Mouse (Mus musculus) heart, embryonic 13.5 days (tissue): ENCODE measurements around the gene Iqschfp. TPM values are rescaled to one million over a fixed set of nuclear protein-coding genes. Genes with fewer than 3 reads are reported as not detected.

Experiments
- ATAC-seq: fragments of 200-750 bp; cut with Nextera tagmentation; 2 replicates; pipeline ENCODE4 v1.8.0; 2017; ENCODE audit warnings: moderate TSS enrichment; ENCODE audit not compliant: insufficient number of reproducible peaks, low FRiP score, low TSS enrichment; ENCODE audit errors: extremely low read depth
- H3K27ac ChIP-seq: fragments of 300-500 bp; sonication (generic); replicated peaks from 2 replicates; pipeline ENCODE4 v1.5.1; 2015; ENCODE audit warnings: moderate library complexity, mild to moderate bottlenecking, inconsistent platforms
- H3K27me3 ChIP-seq: fragments of 300-500 bp; sonication (generic); replicated peaks from 2 replicates; pipeline ENCODE4 v1.6.1; 2015; ENCODE audit warnings: mild to moderate bottlenecking, inconsistent platforms
- H3K36me3 ChIP-seq: fragments of 300-500 bp; sonication (generic); 2 replicates; pipeline ENCODE4 v1.6.1; 2015; ENCODE audit warnings: mild to moderate bottlenecking, inconsistent platforms
- H3K4me1 ChIP-seq: fragments of 300-500 bp; sonication (generic); 2 replicates; pipeline ENCODE4 v1.6.1; 2015; ENCODE audit warnings: inconsistent platforms
- H3K4me2 ChIP-seq: fragments of 300-500 bp; sonication (generic); 2 replicates; pipeline ENCODE4 v1.6.1; 2015; ENCODE audit warnings: inconsistent platforms, mild to moderate bottlenecking, moderate library complexity
- H3K4me3 ChIP-seq: fragments of 300-500 bp; sonication (generic); 2 replicates; pipeline ENCODE4 v1.5.1; 2015; ENCODE audit warnings: moderate library complexity, mild to moderate bottlenecking, inconsistent platforms
- H3K9ac ChIP-seq: fragments of 300-500 bp; sonication (generic); 2 replicates; pipeline ENCODE4 v1.6.1; 2015; ENCODE audit warnings: inconsistent platforms, mild to moderate bottlenecking, moderate library complexity
- H3K9me3 ChIP-seq: fragments of 300-500 bp; sonication (generic); 2 replicates; pipeline ENCODE4 v1.6.1; 2016; ENCODE audit warnings: inconsistent platforms
- WGBS: fragments of 180-500 bp; shearing (Covaris S2); methylation state at CpG from one replicate; pipeline ENCODE4 v1.1.7; 2015; ENCODE audit warnings: mixed read lengths; 5-methylcytosine and 5-hydroxymethylcytosine counted together
- polyA plus RNA-seq: library from polyadenylated mRNA; unstranded; fragments of >200 nt; fragmentation: Nextera tagmentation; extraction: Ambion mirVana; gene quantifications from 2 replicates; pipeline ENCODE4 v1.2.1, GENCODE M21; 2015

Gene Iqschfp
- polyA plus RNA-seq, 1 experiment from 2014 or later: not detected

DNA sequence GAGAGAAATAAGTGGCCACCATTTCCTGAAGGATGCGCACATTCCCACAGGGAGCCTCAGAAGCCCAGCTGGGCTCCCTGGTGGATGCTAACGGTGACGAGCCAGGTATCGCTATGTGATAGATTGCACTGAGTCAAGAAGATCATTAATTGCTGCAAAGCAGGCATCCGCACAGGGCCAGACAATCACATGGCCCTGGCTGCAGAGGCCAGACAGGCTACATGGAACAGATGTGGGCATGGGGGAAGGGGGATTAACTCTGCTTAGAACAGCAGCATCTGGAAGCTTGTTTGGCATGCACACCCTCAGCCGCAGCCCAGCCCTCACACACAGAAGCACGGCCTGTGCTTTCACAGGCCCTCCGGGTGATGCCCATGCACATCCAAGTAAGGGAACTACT, 698.4 kb downstream of the Iqschfp start:
- no peak overlapping the region for H3K27ac ChIP-seq
- WGBS: 73% methylated on average over 8 of the region's 8 CpGs
- H3K27me3 ChIP-seq: no peaks in the 10 kb centered on the region
- H3K9ac ChIP-seq: no peak overlapping the region
- H3K4me3 ChIP-seq: no peak overlapping the region
- no peaks in the 10 kb centered on the region for H3K36me3 ChIP-seq
- H3K9me3 ChIP-seq: no peaks in the 10 kb centered on the region
- no peak for ATAC-seq
- peaks cover 76% of the 10 kb centered on the region for H3K4me1 ChIP-seq
- no peak overlapping the region for H3K4me2 ChIP-seq

DNA sequence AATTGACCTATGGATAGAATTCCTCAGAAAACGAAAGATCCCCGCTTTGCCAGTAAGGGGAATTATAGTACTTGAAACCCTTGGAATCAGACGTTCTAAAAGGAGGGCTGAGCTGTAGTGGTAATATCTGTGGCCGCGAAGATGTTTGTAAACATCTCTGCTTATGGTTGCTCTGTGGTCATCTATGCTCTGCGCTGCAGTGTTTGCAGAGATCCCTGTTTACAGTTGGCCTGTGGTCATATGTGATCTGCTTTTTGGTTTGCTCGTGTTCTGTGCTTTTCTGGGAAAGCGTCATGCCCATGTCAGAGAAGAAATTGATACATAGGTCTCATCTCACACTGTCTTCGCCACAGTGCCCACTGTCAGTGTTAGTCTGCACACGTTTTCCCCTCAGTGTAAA, 700.5 kb downstream of the Iqschfp start:
- H3K4me3 ChIP-seq: no peak overlapping the region
- H3K4me2 ChIP-seq: no peak overlapping the region
- no peaks in the 10 kb centered on the region for H3K9me3 ChIP-seq
- 86% methylated on average over 10 of the region's 10 CpGs for WGBS
- H3K9ac ChIP-seq: no peak overlapping the region
- no peaks in the 10 kb centered on the region for H3K27me3 ChIP-seq
- H3K27ac ChIP-seq: no peak overlapping the region
- no peak for ATAC-seq
- H3K36me3 ChIP-seq: peaks cover 16% of the 10 kb centered on the region
- H3K4me1 ChIP-seq: peaks cover 59% of the 10 kb centered on the region

DNA sequence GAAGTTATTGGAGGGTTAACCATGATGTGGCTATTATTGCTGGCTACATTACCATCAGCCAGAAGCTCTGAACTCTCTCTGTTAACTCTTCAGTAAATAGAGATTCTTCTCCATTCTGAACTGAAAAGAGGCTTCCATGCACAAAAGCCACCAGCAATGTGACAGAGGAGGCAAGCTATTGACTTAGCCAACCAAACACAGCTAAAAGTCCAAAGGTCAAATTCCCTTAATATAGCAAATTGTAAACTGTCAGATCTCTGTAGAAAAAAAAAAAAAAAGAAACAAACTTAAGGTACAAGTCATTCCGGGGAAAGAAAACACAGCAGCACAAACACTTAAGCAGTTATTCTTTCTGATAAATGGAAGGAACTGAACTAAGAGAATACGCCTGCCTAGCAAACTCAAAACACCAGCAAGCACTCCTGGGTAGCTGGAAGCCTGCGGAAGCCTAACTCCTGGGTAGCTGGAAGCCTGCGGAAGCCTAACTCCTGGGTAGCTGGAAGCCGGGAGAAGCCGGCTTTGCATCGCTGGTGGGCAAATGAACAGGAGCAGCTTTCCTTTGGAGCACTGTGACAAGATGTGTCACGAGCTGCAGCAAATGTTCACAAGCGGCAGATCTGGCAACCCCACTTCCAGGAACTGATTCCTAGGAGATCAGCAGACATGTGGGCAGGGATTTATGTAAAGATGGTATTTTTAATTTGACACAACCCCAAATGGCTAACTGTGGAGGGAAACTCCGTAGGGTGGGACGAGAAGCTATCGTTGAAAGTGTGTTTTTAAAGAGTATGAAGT, 701.2 kb downstream of the Iqschfp start:
- ATAC-seq: no peak
- no peak overlapping the region for H3K4me2 ChIP-seq
- no peak overlapping the region for H3K27ac ChIP-seq
- no peaks in the 10 kb centered on the region for H3K9me3 ChIP-seq
- no peaks in the 10 kb centered on the region for H3K27me3 ChIP-seq
- 74% methylated on average over 12 of the region's 12 CpGs for WGBS
- H3K4me1 ChIP-seq: peaks cover 53% of the 10 kb centered on the region
- H3K36me3 ChIP-seq: peaks cover 18% of the 10 kb centered on the region
- H3K9ac ChIP-seq: no peak overlapping the region
- H3K4me3 ChIP-seq: no peak overlapping the region

DNA sequence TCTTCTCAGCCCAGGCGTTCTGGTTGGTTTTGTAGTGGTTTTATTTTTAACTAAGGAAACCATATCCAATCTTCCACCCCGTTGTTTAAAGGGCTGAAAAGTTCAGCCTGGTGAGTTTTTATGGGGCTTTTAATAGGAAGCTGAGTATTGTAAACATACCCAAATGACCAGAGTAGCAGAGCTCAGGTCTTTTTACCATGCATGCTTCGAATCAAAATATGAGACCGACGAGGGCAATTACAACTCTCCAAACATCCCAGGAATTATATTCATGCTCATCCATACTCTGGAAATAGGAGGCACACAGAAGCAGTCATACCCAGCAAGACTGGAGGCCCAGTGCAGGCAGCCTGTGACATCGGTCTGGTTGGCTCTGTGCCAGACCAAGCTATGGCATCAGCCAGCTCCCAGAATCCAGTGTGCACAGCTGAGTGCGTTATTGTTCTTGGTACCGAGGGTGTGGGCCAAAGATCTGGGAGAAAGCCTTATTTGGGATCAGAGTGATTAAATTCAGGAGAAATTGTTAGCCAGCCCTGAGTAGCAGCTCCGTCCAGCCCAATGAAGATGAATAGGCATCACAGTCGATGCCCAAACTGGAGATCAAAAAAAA, 703.4 kb downstream of the Iqschfp start:
- Histone ChIP-seq H3K9me3 (no peaks in the 10 kb centered on the region), H3K4me3 (no peak overlapping the region), H3K4me2 (no peak overlapping the region), H3K4me1 (peaks cover 44% of the 10 kb centered on the region), H3K36me3 (peaks cover 22% of the 10 kb centered on the region), H3K27me3 (no peaks in the 10 kb centered on the region), H3K9ac (no peak overlapping the region), H3K27ac (no peak overlapping the region)
- WGBS: 65% methylated on average over 10 of the region's 10 CpGs
- no peak for ATAC-seq

DNA sequence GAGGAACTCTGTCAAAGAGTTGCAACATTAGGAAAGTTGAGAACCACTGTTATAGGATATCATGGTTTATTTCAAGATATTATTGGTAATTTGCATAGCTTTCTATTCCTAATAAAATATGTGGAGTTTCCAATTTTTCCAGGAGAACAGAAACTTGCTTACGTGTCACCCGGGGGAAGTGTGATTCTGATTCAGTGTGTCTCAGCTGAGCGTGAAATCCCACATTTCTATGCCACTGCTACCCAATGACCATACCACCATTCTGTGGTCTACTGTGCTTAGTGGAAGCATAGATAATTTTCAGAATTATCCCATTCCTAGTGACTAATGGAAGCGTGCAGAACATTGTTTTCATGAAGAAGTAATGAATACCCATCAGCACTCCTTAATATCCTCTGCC, 704.9 kb downstream of the Iqschfp start:
- Histone ChIP-seq H3K4me1 (peaks cover 35% of the 10 kb centered on the region), H3K9me3 (no peaks in the 10 kb centered on the region), H3K9ac (no peak overlapping the region), H3K4me3 (no peak overlapping the region), H3K27ac (no peak overlapping the region), H3K4me2 (no peak overlapping the region), H3K36me3 (peaks cover 22% of the 10 kb centered on the region), H3K27me3 (no peaks in the 10 kb centered on the region)
- no peak for ATAC-seq
- 90% methylated on average over 4 of the region's 4 CpGs for WGBS

DNA sequence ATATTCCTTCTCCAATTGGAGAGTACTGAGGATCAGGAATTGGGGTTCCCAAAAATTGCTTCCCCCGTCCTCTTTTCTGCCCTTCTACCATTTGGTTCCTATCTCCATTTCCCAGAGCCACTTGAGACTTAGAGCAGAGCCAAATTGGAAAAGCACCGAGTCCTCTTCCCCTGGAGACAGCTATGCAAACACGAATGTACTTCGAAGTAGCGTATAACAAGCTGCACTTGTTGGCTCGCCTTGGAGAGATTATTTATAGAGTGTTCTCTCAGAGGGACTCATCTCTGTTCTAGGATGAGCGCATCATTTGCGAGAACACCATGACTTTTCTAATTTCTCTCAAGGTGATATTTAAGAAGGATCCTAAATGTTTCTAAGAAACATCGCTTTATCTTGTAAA, 710.9 kb downstream of the Iqschfp start:
- H3K4me3 ChIP-seq: no peak overlapping the region
- H3K9me3 ChIP-seq: no peaks in the 10 kb centered on the region
- WGBS: 64% methylated on average over 9 of the region's 9 CpGs
- H3K4me2 ChIP-seq: no peak overlapping the region
- H3K27me3 ChIP-seq: no peaks in the 10 kb centered on the region
- H3K4me1 ChIP-seq: peaks cover 41% of the 10 kb centered on the region
- ATAC-seq: no peak
- no peak overlapping the region for H3K9ac ChIP-seq
- H3K36me3 ChIP-seq: peaks cover 9% of the 10 kb centered on the region
- 0 out of 2 replicates have a peak overlapping the region, but pooled peaks have one; percentile 1 for H3K27ac ChIP-seq

DNA sequence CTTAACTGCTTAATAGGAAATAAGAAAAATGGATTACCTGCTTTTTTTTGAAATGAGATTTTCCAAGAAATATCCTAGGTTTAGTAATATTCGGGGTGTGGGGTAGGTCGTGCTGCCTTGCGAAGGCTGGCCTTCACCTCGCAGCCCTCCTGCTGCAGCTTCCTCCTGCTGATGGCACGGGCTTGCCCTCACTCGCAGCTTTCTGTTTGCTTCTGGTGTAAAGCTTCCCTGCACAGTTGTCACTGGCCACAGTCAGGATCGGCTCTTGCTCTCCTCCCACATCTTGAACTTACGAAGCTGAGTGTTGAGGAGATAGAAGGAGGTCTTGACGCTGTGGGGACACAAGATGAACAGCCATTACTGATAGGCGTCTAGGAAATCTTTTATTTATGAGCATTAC, 712.4 kb downstream of the Iqschfp start:
- 70% methylated on average over 10 of the region's 10 CpGs for WGBS
- Histone ChIP-seq H3K9me3 (no peaks in the 10 kb centered on the region), H3K4me3 (no peak overlapping the region), H3K4me2 (no peak overlapping the region), H3K27ac (no peak overlapping the region), H3K36me3 (peaks cover 4% of the 10 kb centered on the region; the same call in 1 of the 2 replicates), H3K4me1 (peaks cover 47% of the 10 kb centered on the region), H3K27me3 (no peaks in the 10 kb centered on the region), H3K9ac (no peak overlapping the region)
- no peak for ATAC-seq

DNA sequence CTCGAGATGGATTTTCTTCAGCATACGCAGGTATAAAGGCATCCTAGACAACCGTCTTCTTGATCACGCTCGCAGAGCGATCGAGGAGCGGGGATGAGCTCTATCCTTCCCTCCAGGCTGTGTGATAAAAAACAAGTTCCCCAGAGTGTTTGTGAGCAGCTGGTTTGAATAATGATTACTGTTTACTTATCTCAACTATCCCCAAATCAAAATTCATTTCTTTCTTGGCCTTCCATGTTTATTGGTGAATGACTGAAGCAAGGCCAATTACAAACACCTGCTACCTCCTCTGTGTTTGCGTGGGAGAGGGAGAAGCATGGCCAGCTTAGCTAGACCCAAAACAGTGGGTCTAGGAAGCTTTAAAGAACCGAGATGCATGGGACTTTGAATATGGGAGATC, 712.9 kb downstream of the Iqschfp start:
- Histone ChIP-seq H3K27ac (no peak overlapping the region), H3K9me3 (no peaks in the 10 kb centered on the region), H3K4me2 (no peak overlapping the region), H3K4me3 (no peak overlapping the region), H3K36me3 (peaks cover 4% of the 10 kb centered on the region; the same call in 1 of the 2 replicates), H3K9ac (no peak overlapping the region), H3K4me1 (peaks cover 48% of the 10 kb centered on the region), H3K27me3 (no peaks in the 10 kb centered on the region)
- ATAC-seq: no peak
- WGBS: 84% methylated on average over 10 of the region's 10 CpGs

DNA sequence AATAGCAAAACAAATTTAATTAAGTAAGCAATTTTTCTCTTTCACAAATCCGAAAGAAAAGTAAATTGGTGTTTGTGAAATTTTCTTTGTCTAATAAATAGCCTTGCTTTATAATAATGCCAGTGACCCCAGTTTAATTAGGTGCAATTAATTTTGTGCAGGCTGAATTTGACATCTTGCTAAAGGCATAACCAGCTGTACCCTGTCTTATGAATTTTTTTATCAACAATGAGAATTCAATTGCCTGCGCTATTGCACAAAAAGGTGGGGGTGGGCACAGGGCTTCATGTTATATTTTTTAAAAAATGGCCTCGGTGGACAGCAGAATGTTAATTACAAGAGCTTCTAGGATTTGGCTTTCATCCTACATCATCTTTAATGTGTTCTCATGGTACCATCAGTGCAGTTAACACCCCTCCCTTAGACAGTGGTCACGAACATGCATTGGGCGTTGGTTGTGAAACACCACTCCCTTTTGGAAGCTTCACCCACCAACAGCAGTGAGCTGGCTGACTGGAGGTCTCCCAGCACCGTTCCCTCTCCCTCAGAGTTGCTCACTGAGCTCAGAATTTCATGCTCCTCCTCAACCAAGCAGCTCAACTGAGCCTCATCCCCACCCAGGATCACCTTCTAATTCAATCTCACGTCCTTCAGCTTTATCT, 714.0 kb downstream of the Iqschfp start:
- Histone ChIP-seq H3K36me3 (peaks cover 4% of the 10 kb centered on the region; the same call in 1 of the 2 replicates), H3K4me3 (no peak overlapping the region), H3K9me3 (no peaks in the 10 kb centered on the region), H3K27me3 (no peaks in the 10 kb centered on the region), H3K4me1 (peaks cover 49% of the 10 kb centered on the region), H3K4me2 (no peak overlapping the region), H3K9ac (no peak overlapping the region), H3K27ac (no peak overlapping the region)
- ATAC-seq: no peak
- 81% methylated on average over 7 of the region's 7 CpGs for WGBS

DNA sequence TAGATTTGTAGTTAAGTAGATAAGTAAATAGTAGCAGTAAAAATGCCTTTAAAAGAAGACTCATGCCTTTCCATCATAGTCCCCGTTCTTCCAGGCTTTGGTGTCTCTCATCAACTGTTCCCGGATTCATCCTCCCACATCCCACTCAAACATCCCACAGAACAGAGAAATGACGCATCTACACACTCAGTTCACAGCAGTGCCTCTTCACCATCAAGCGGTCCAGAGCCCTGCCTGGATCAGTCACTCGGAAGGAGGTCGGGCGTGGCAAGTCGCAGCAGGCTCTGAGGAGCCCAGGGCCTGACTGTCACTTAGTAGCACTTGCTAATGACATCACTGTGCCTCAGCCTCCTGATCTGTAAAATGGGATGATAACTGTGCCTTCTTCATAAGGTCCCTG, 714.7 kb downstream of the Iqschfp start:
- WGBS: 85% methylated on average over 8 of the region's 8 CpGs
- H3K9ac ChIP-seq: no peak overlapping the region
- peaks cover 48% of the 10 kb centered on the region for H3K4me1 ChIP-seq
- no peak overlapping the region for H3K4me2 ChIP-seq
- H3K27me3 ChIP-seq: no peaks in the 10 kb centered on the region
- no peak overlapping the region for H3K4me3 ChIP-seq
- no peaks in the 10 kb centered on the region for H3K9me3 ChIP-seq
- H3K36me3 ChIP-seq: peaks cover 4% of the 10 kb centered on the region; the same call in 1 of the 2 replicates
- no peak for ATAC-seq
- no peak overlapping the region for H3K27ac ChIP-seq

DNA sequence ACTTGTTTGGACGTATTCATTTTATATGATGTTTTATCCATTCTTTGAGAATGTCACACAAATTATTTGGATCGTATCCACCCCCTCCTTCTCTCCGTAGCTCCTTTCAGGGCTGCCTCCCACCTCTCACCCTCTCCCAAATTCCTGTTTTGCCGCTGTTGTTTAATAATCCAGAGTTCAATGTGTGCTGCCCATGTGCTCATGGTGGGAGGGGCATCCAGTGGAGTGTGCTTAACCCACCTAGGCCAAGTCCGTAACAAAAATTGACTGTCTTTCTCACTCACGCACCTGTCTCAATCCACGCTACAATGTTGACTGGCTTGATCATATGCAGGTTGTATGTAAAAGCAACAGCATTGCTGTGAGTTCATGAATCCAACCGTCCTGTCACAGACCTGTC, 715.3 kb downstream of the Iqschfp start:
- Histone ChIP-seq H3K4me1 (peaks cover 42% of the 10 kb centered on the region), H3K9me3 (no peaks in the 10 kb centered on the region), H3K4me3 (no peak overlapping the region), H3K36me3 (peaks cover 4% of the 10 kb centered on the region; the same call in 1 of the 2 replicates), H3K4me2 (no peak overlapping the region), H3K27ac (no peak overlapping the region), H3K27me3 (no peaks in the 10 kb centered on the region), H3K9ac (no peak overlapping the region)
- ATAC-seq: no peak
- 87% methylated on average over 8 of the region's 8 CpGs for WGBS
